In genomic region chr4:35089321-35090316, GRCm38 (mm10) we compare ENCODE assay signal across 16 mouse cellular contexts.
DNase-seq lines count a peak whose midpoint lies in the region; ATAC-seq and TF ChIP-seq lines count a peak whose summit lies in the region.
"Had no signal": no experiment of that assay in that cellular context is flagged by ENCODE, and none has a peak within 500 bp of the region (broad histone marks: within the 10 kb centered on the region; RNA-seq: fewer than 3 reads in every experiment).

No protein-coding gene starts in this region.

- 70% methylated on average over 14 of the region's 14 CpGs for WGBS in midbrain, postnatal 0 days
- WGBS in midbrain, embryonic 11.5 days = 83% methylated on average over 14 of the region's 14 CpGs
- WGBS in hindbrain, embryonic 16.5 days = 56% methylated on average over 14 of the region's 14 CpGs
- WGBS in stomach, postnatal 0 days = 50% methylated on average over 14 of the region's 14 CpGs

- TF ChIP-seq EP300 in stomach, postnatal 0 days (optimal IDR thresholded peaks at IDR 0.05) = no peak

- H3K9ac ChIP-seq in midbrain, postnatal 0 days (replicated peaks; ENCODE audit: low read length, poor library complexity, severe bottlenecking) = no peak overlapping the region
- H3K9ac ChIP-seq in midbrain, embryonic 11.5 days (ENCODE audit: low read length) = no peak overlapping the region
- no peak overlapping the region for H3K9ac ChIP-seq in hindbrain, embryonic 16.5 days (ENCODE audit: low read depth, low read length)
- H3K9ac ChIP-seq in stomach, postnatal 0 days (ENCODE audit: low read length) = no peak overlapping the region
- H3K9ac ChIP-seq: forebrain, embryonic 13.5 days had no signal

- H3K36me3 ChIP-seq in midbrain, postnatal 0 days (ENCODE audit: insufficient read depth, low read length) = no peaks in the 10 kb centered on the region
- H3K36me3 ChIP-seq in midbrain, embryonic 11.5 days (ENCODE audit: control insufficient read depth, insufficient read depth, low read length) = no peaks in the 10 kb centered on the region
- no peaks in the 10 kb centered on the region for H3K36me3 ChIP-seq in hindbrain, embryonic 16.5 days (ENCODE audit: control insufficient read depth, insufficient read depth, low read length)
- H3K36me3 ChIP-seq in stomach, postnatal 0 days (ENCODE audit: control insufficient read depth, insufficient read depth, low read length) = no peaks in the 10 kb centered on the region

- no peaks in the 10 kb centered on the region for H3K9me3 ChIP-seq in midbrain, postnatal 0 days (ENCODE audit: low read length)
- H3K9me3 ChIP-seq in midbrain, embryonic 11.5 days (ENCODE audit: control insufficient read depth, low read length) = no peaks in the 10 kb centered on the region
- no peaks in the 10 kb centered on the region for H3K9me3 ChIP-seq in hindbrain, embryonic 16.5 days (ENCODE audit: control insufficient read depth, low read length)
- no peaks in the 10 kb centered on the region for H3K9me3 ChIP-seq in stomach, postnatal 0 days (ENCODE audit: control insufficient read depth, low read length)
- H3K9me3 ChIP-seq: forebrain, embryonic 13.5 days had no signal

- intact Hi-C loops in gastrocnemius, adult 2 months (cut with DNase I) = no loop called here
- intact Hi-C loops in gastrocnemius, postnatal 36 days (cut with DNase I) = no loop called here

- TF ChIP-seq CTCF in gastrocnemius, adult 2 months (IDR thresholded peaks at IDR 0.05) = no peak
- no peak for TF ChIP-seq CTCF in midbrain, postnatal 0 days (IDR thresholded peaks at IDR 0.05)
- TF ChIP-seq CTCF in stomach, postnatal 0 days (IDR thresholded peaks at IDR 0.05; ENCODE audit: low read depth) = no peak

- H3K4me1 ChIP-seq in midbrain, postnatal 0 days (ENCODE audit: insufficient read depth, low read length) = no peaks in the 10 kb centered on the region
- no peaks in the 10 kb centered on the region for H3K4me1 ChIP-seq in midbrain, embryonic 11.5 days (ENCODE audit: control insufficient read depth, insufficient read depth, low read length)
- H3K4me1 ChIP-seq in hindbrain, embryonic 16.5 days (ENCODE audit: control insufficient read depth, insufficient read depth, low read depth, low read length) = no peaks in the 10 kb centered on the region
- peaks cover 3% of the 10 kb centered on the region; the same call in 1 of the 2 replicates for H3K4me1 ChIP-seq in stomach, postnatal 0 days (replicated peaks; ENCODE audit: control insufficient read depth, insufficient read depth)
- H3K4me1 ChIP-seq: megakaryocyte, embryonic 14.5 days had no signal

- peak overlapping the region; percentile 46; the same call in 1 of the 2 replicates for H3K27ac ChIP-seq in gastrocnemius, adult 2 months
- H3K27ac ChIP-seq in midbrain, postnatal 0 days (ENCODE audit: low read depth, low read length) = no peak overlapping the region
- no peak overlapping the region for H3K27ac ChIP-seq in midbrain, embryonic 11.5 days (ENCODE audit: low read depth, low read length)
- H3K27ac ChIP-seq in hindbrain, embryonic 16.5 days (ENCODE audit: low read depth, low read length) = no peak overlapping the region
- no peak overlapping the region for H3K27ac ChIP-seq in stomach, postnatal 0 days (replicated peaks)
- H3K27ac ChIP-seq: forebrain, embryonic 13.5 days had no signal

- no peaks in the 10 kb centered on the region for H3K27me3 ChIP-seq in midbrain, postnatal 0 days (ENCODE audit: insufficient read depth, low read length)
- H3K27me3 ChIP-seq in midbrain, embryonic 11.5 days (ENCODE audit: control insufficient read depth, insufficient read depth, low read length) = no peaks in the 10 kb centered on the region
- no peaks in the 10 kb centered on the region for H3K27me3 ChIP-seq in hindbrain, embryonic 16.5 days (replicated peaks; ENCODE audit: control insufficient read depth, insufficient read depth, low read length)
- no peaks in the 10 kb centered on the region for H3K27me3 ChIP-seq in stomach, postnatal 0 days (ENCODE audit: control insufficient read depth, insufficient read depth, low read length)
- H3K27me3 ChIP-seq: forebrain, embryonic 13.5 days; megakaryocyte, embryonic 14.5 days had no signal

- no peak for ATAC-seq in midbrain, postnatal 0 days (ENCODE audit: low FRiP score)
- ATAC-seq in midbrain, embryonic 11.5 days (ENCODE audit: low FRiP score) = no peak
- peak; percentile 60 for ATAC-seq in hindbrain, embryonic 16.5 days
- ATAC-seq in stomach, postnatal 0 days (ENCODE audit: low FRiP score, low TSS enrichment) = no peak
- ATAC-seq: CD4-positive, CD25-positive, alpha-beta regulatory T cell, adult 4 months; forebrain, embryonic 13.5 days had no signal

- no peak for DNase-seq in gastrocnemius, adult 2 months
- no peak for DNase-seq in gastrocnemius, postnatal 36 days
- DNase-seq in midbrain, postnatal 0 days (ENCODE audit: low spot score) = peak; percentile 62
- no peak for DNase-seq in midbrain, embryonic 11.5 days (ENCODE audit: low spot score, missing footprints)
- peak; percentile 32 for DNase-seq in stomach, postnatal 0 days (ENCODE audit: low spot score)
- DNase-seq in thymus, postnatal 4 days = no peak
- DNase-seq in right cerebral cortex, postnatal 10 days (ENCODE audit: low spot score in 2 of 2) = no peak
- DNase-seq: adrenal gland, adult 2 months; cerebellum, adult 11-12 months; heart, postnatal 4 days; layer of hippocampus, adult 9-11 months had no signal

- no peak overlapping the region for H3K4me2 ChIP-seq in midbrain, postnatal 0 days (ENCODE audit: low read depth, low read length, poor library complexity, severe bottlenecking)
- H3K4me2 ChIP-seq in midbrain, embryonic 11.5 days = no peak overlapping the region
- H3K4me2 ChIP-seq in hindbrain, embryonic 16.5 days (ENCODE audit: low read length) = no peak overlapping the region
- no peak overlapping the region; the same call in 1 of the 2 replicates for H3K4me2 ChIP-seq in stomach, postnatal 0 days (replicated peaks; ENCODE audit: low read depth)
- H3K4me2 ChIP-seq: forebrain, embryonic 13.5 days had no signal

- no peak overlapping the region for H3K4me3 ChIP-seq in gastrocnemius, adult 2 months
- no peak overlapping the region for H3K4me3 ChIP-seq in midbrain, postnatal 0 days (ENCODE audit: low read depth, low read length)
- no peak overlapping the region for H3K4me3 ChIP-seq in midbrain, embryonic 11.5 days (ENCODE audit: low read depth, low read length)
- no peak overlapping the region for H3K4me3 ChIP-seq in hindbrain, embryonic 16.5 days (ENCODE audit: low read length)
- no peak overlapping the region for H3K4me3 ChIP-seq in stomach, postnatal 0 days (ENCODE audit: low read depth, low read length)
- H3K4me3 ChIP-seq: forebrain, embryonic 13.5 days; megakaryocyte, embryonic 14.5 days; myocyte had no signal

Comparison
In these comparisons a context has a peak if more than half of its experiments do, and no peak if none do; other contexts are left out.
1. DNase-seq: peak in midbrain, postnatal 0 days (single experiment) and stomach, postnatal 0 days (single experiment); none in gastrocnemius, adult 2 months (single experiment), gastrocnemius, postnatal 36 days (0 of 2), midbrain, embryonic 11.5 days (single experiment), thymus, postnatal 4 days (single experiment) and right cerebral cortex, postnatal 10 days (0 of 2).